Mouse (Mus musculus) intestine, postnatal 0 days (tissue): ENCODE measurements around the gene Matn3. TPM values are rescaled to one million over a fixed set of nuclear protein-coding genes. Genes with fewer than 3 reads are reported as not detected.

Source experiments
- ATAC-seq: fragments of 200-750 bp; cut with Nextera tagmentation; 2 replicates; pipeline ENCODE4 v1.8.0; 2017; ENCODE audit warnings: mild to moderate bottlenecking, moderate TSS enrichment, moderate library complexity
- H3K27ac ChIP-seq: fragments of 300-500 bp; sonication (generic); 2 replicates; pipeline ENCODE4 v1.5.1; 2014; ENCODE audit warnings: mild to moderate bottlenecking, low read depth, low read length, moderate library complexity
- H3K27me3 ChIP-seq: fragments of 300-500 bp; sonication (generic); replicated peaks from 2 replicates; pipeline ENCODE4 v1.6.1; 2014; ENCODE audit warnings: low read length, mixed read lengths; ENCODE audit not compliant: control insufficient read depth, insufficient read depth
- H3K36me3 ChIP-seq: fragments of 300-500 bp; sonication (generic); 2 replicates; pipeline ENCODE4 v1.6.1; 2014; ENCODE audit warnings: mild to moderate bottlenecking, moderate library complexity; ENCODE audit not compliant: control insufficient read depth, insufficient read depth
- H3K4me1 ChIP-seq: fragments of 300-500 bp; sonication (generic); replicated peaks from 2 replicates; pipeline ENCODE4 v1.6.1; 2014; ENCODE audit warnings: antibody characterized with exemption, low read length, mixed read lengths; ENCODE audit not compliant: control insufficient read depth, insufficient read depth
- H3K4me2 ChIP-seq: fragments of 300-500 bp; sonication (generic); replicated peaks from 2 replicates; pipeline ENCODE4 v1.6.1; 2014; ENCODE audit warnings: low read depth, mild to moderate bottlenecking, moderate library complexity
- H3K4me3 ChIP-seq: fragments of 300-500 bp; sonication (generic); 2 replicates; pipeline ENCODE4 v1.5.1; 2014; ENCODE audit warnings: low read depth, low read length
- H3K9ac ChIP-seq: fragments of 300-500 bp; sonication (generic); 2 replicates; pipeline ENCODE4 v1.6.1; 2014; ENCODE audit warnings: mild to moderate bottlenecking, low read depth, low read length
- H3K9me3 ChIP-seq: fragments of 300-500 bp; sonication (generic); 2 replicates; pipeline ENCODE4 v1.6.1; 2016; ENCODE audit warnings: mixed run types; ENCODE audit not compliant: control insufficient read depth
- CTCF ChIP-seq: sonication (generic); IDR thresholded peaks from 2 replicates; pipeline ENCODE4 v1.5.1; 2016; ENCODE audit warnings: low read depth, mild to moderate bottlenecking, control low read depth, antibody characterized with exemption, moderate library complexity
- WGBS: fragments of 180-500 bp; shearing (Covaris S2); extraction: QIAGEN DNeasy Blood & Tissue Kit; methylation state at CpG from one replicate; pipeline ENCODE4 v1.1.7; 2014; 5-methylcytosine and 5-hydroxymethylcytosine counted together
- polyA plus RNA-seq: library from polyadenylated mRNA; unstranded; fragments of >200 nt; fragmentation: Nextera tagmentation; extraction: Ambion mirVana; gene quantifications from 2 replicates; pipeline ENCODE4 v1.2.1, GENCODE M21; 2015

The Matn3 gene
- polyA plus RNA-seq, 1 experiment from 2014 or later, result not detected

GRCm38 (mm10) chr12:8902479-8902878 is 45.2 kb upstream of the Matn3 start:
- no peak for ATAC-seq
- 31% methylated on average over 3 of the region's 3 CpGs for WGBS

GRCm38 (mm10) chr12:8912860-8913685 is 34.7 kb upstream of the Matn3 start:
- no peaks in the 10 kb centered on the region for H3K27me3 ChIP-seq
- no peak overlapping the region; the same call in 1 of the 2 replicates for H3K4me2 ChIP-seq
- no peak overlapping the region for H3K9ac ChIP-seq
- no peak overlapping the region for H3K4me3 ChIP-seq
- H3K9me3 ChIP-seq, result no peaks in the 10 kb centered on the region
- ATAC-seq, result peak; percentile 31; the same call in 1 of the 2 replicates
- no peaks in the 10 kb centered on the region; the same call in 1 of the 2 replicates for H3K4me1 ChIP-seq
- no peaks in the 10 kb centered on the region for H3K36me3 ChIP-seq
- WGBS, result 29% methylated on average over 16 of the region's 16 CpGs
- no peak for TF ChIP-seq CTCF
- peak overlapping the region; percentile 46; the same call in 1 of the 2 replicates for H3K27ac ChIP-seq

More at GRCm38 (mm10) chr12:8902479-8902878, 45.2 kb upstream of the Matn3 start:
- H3K9me3 ChIP-seq, result no peaks in the 10 kb centered on the region
- no peak for TF ChIP-seq CTCF
- no peak overlapping the region for H3K4me2 ChIP-seq
- H3K27ac ChIP-seq, result no peak overlapping the region
- no peaks in the 10 kb centered on the region for H3K4me1 ChIP-seq
- H3K36me3 ChIP-seq, result no peaks in the 10 kb centered on the region
- H3K9ac ChIP-seq, result no peak overlapping the region
- H3K4me3 ChIP-seq, result no peak overlapping the region
- no peaks in the 10 kb centered on the region for H3K27me3 ChIP-seq

GRCm38 (mm10) chr12:8913701-8914340 is 33.9 kb upstream of the Matn3 start:
- H3K27ac ChIP-seq, result no peak overlapping the region
- peak; percentile 23 for TF ChIP-seq CTCF
- 72% methylated on average over 9 of the region's 9 CpGs for WGBS
- no peak overlapping the region for H3K4me3 ChIP-seq
- no peaks in the 10 kb centered on the region; the same call in 1 of the 2 replicates for H3K4me1 ChIP-seq
- H3K36me3 ChIP-seq, result no peaks in the 10 kb centered on the region
- no peak overlapping the region for H3K9ac ChIP-seq
- no peak for ATAC-seq
- no peak overlapping the region for H3K4me2 ChIP-seq
- H3K27me3 ChIP-seq, result no peaks in the 10 kb centered on the region
- H3K9me3 ChIP-seq, result no peaks in the 10 kb centered on the region

- WGBS, result 63% methylated on average over 5 of the region's 5 CpGs
- no peak for TF ChIP-seq CTCF
- Histone ChIP-seq H3K4me1 (no peaks in the 10 kb centered on the region; the same call in 1 of the 2 replicates), H3K9ac (no peak overlapping the region), H3K4me3 (no peak overlapping the region), H3K27ac (no peak overlapping the region), H3K9me3 (no peaks in the 10 kb centered on the region), H3K36me3 (no peaks in the 10 kb centered on the region), H3K27me3 (no peaks in the 10 kb centered on the region), H3K4me2 (no peak overlapping the region)
- ATAC-seq, result no peak
Observed at GRCm38 (mm10) chr12:8916378-8916777, 31.4 kb upstream of the Matn3 start.

- H3K4me2 ChIP-seq, result no peak overlapping the region
- no peak for ATAC-seq
- 92% methylated on average over 3 of the region's 3 CpGs for WGBS
- H3K9ac ChIP-seq, result no peak overlapping the region
- no peaks in the 10 kb centered on the region for H3K27me3 ChIP-seq
- no peak overlapping the region for H3K4me3 ChIP-seq
- no peaks in the 10 kb centered on the region for H3K36me3 ChIP-seq
- H3K4me1 ChIP-seq, result 0 out of 2 replicates have a peak, but pooled peaks cover 4% of the 10 kb centered on the region
- no peak for TF ChIP-seq CTCF
- no peaks in the 10 kb centered on the region for H3K9me3 ChIP-seq
- H3K27ac ChIP-seq, result no peak overlapping the region
Observed at GRCm38 (mm10) chr12:8919231-8919630, 28.5 kb upstream of the Matn3 start.

- Histone ChIP-seq H3K36me3 (no peaks in the 10 kb centered on the region), H3K4me3 (peak overlapping the region; percentile 87), H3K27ac (peak overlapping the region; percentile 96; the same call in 1 of the 2 replicates), H3K9me3 (no peaks in the 10 kb centered on the region), H3K27me3 (no peaks in the 10 kb centered on the region), H3K9ac (peak overlapping the region; percentile 92), H3K4me1 (0 out of 2 replicates have a peak, but pooled peaks cover 6% of the 10 kb centered on the region), H3K4me2 (peak overlapping the region; percentile 66)
- 3% methylated on average over 1 of the region's 1 CpGs for WGBS
- no peak for ATAC-seq
- no peak for TF ChIP-seq CTCF
Observed at GRCm38 (mm10) chr12:8920996-8921393, 26.7 kb upstream of the Matn3 start.
